Mouse (Mus musculus) left cerebral cortex, postnatal 4 days (tissue): Measurements from ENCODE around the gene Serinc2. TPM values are rescaled to one million over a fixed set of nuclear protein-coding genes. Genes with fewer than 3 reads are reported as not detected.

ENCODE experiments used
- DNase-seq: peaks from one replicate; pipeline ENCODE4 v3.0.0-alpha.2; 2022
- intact Hi-C: fragments of 180-260 bp; cut with DNase I; formaldehyde crosslinking; loops from one replicate; pipeline ENCODE4 v1.15.1; 2025
- total RNA-seq, 2 experiments: library from RNA; stranded (reverse); gene quantifications; 2 replicates each; pipeline ENCODE4 v1.2.3; 2021

Serinc2 gene
- total RNA-seq, 2 experiments from 2014 or later = 8.5 to 9.2 TPM

DNA sequence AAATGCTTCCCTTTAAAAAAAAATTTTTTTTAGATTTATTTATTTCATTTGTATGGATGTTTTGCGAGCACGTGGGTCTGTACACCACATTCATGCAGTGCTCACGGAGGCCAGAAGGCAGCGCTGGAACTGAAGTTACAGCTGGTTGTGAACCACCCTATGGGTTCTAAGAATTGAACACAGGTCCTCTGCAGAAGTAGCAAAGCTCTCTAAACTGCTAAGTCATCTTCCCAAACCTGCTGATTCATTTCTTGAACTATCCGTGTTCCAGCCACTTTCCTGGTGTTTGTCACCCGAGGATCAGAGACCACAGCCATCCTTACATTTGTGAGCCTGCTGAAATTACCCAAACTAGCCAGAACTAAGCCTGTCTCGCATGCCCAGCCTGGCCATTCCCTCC lies 66.6 kb downstream of the Serinc2 start:
- DNase-seq = no peak
- intact Hi-C loops = no loop called here

DNA sequence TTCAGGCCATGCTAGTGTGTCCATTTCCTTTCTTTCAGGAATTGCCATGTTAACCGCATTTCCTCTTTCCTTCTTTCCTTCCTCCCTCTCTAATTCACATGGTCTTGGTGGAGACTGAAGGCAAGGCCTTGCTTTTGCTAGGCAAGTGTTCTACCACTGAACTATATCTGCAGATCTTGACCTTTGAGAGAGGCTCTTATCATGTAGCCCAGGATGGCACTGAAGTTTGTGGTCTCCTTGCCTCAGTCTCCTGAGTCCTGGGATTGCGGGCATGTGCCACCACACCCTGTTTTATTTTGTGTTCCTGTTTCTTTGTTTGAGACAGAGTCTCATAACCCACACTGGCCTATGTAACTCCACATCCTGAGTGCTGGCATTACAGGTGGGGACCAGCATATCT lies 67.1 kb downstream of the Serinc2 start:
- intact Hi-C loops = no loop called here
- DNase-seq = no peak

Other genes starting within 250 kb of the Serinc2 start
- 10 to 100 TPM; 19.5 to 24.1 TPM for gene Col16a1, start 231.4 kb downstream of the Serinc2 start, total RNA-seq
- gene Pef1, start 176.6 kb downstream of the Serinc2 start, total RNA-seq = 10 to 100 TPM; 33.8 to 36.1 TPM
- gene Hcrtr1, start 139.8 kb downstream of the Serinc2 start, total RNA-seq = 1 to 10 TPM; 1.9 to 3.6 TPM
- gene Tinagl1, start 104.1 kb downstream of the Serinc2 start, total RNA-seq = 1 to 10 TPM; 1.6 to 2.5 TPM
- not detected for gene Gm853, start 56.8 kb downstream of the Serinc2 start, total RNA-seq
- gene Fabp3, start 29.4 kb upstream of the Serinc2 start, total RNA-seq = 100 to 1,000 TPM; 192 to 199 TPM
- 1 to 10 TPM; 1.0 to 1.7 TPM for gene Gm10570, start 29.5 kb upstream of the Serinc2 start, total RNA-seq
- gene Zcchc17, start 80.7 kb upstream of the Serinc2 start, total RNA-seq = 10 to 100 TPM; 50.7 to 54.9 TPM
- 10 to 100 TPM; 42.4 to 46.1 TPM for gene Snrnp40, start 80.9 kb upstream of the Serinc2 start, total RNA-seq